Comparison of ENCODE assay signal across 18 mouse cellular contexts in the genomic region with DNA sequence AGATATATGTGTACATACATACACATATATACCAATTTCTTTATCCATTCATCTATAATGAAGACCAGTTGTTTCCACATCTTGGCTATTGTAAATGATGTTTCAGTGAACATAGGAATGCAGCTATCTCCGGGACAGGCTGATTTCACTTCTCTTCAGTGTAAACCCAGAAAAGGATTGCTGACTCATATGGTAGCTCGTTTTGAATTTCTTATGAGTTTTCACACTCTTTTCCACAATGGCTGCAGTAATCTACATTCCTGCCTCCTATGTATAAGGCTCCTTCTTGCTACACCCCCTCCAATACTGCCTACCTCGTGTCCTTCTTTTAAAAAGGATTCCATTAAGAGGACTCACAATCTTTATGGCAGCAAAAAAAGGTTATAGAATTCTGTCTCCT.
"Had no signal": no experiment of that assay in that cellular context is flagged by ENCODE, and none has a peak within 500 bp of the region (broad histone marks: within the 10 kb centered on the region; RNA-seq: fewer than 3 reads in every experiment).

No protein-coding gene starts in this region.

- H3K9ac ChIP-seq: liver, embryonic 13.5 days; liver, embryonic 15.5 days; liver, postnatal 0 days; lung, embryonic 15.5 days; midbrain, embryonic 13.5 days; midbrain, embryonic 15.5 days; neural tube, embryonic 12.5 days had no signal

- H3K27me3 ChIP-seq: liver, embryonic 13.5 days; liver, embryonic 15.5 days; lung, embryonic 15.5 days; neural tube, embryonic 12.5 days had no signal

- ATAC-seq: liver, postnatal 0 days; lung, postnatal 0 days; midbrain, embryonic 13.5 days; midbrain, embryonic 15.5 days had no signal

- H3K36me3 ChIP-seq: liver, embryonic 13.5 days; liver, embryonic 15.5 days; lung, embryonic 15.5 days; midbrain, embryonic 13.5 days; midbrain, embryonic 15.5 days; neural tube, embryonic 12.5 days had no signal

- H3K4me3 ChIP-seq: liver, embryonic 13.5 days; liver, embryonic 15.5 days; lung, embryonic 15.5 days; megakaryocyte, embryonic 14.5 days; midbrain, embryonic 13.5 days; midbrain, embryonic 15.5 days; neural tube, embryonic 12.5 days had no signal

- H3K9me3 ChIP-seq: liver, embryonic 13.5 days; liver, embryonic 15.5 days; lung, embryonic 15.5 days; midbrain, embryonic 13.5 days; midbrain, embryonic 15.5 days; neural tube, embryonic 12.5 days had no signal

- DNase-seq: liver, embryonic 13.5 days; liver, postnatal 0 days; lung, adult 2 months; lung, postnatal 14 days; lung, postnatal 36 days; right cerebral cortex, postnatal 25 days; thymus, adult 2 months; thymus, postnatal 25 days; thymus, postnatal 4 days had no signal

- H3K4me1 ChIP-seq: liver, embryonic 13.5 days; liver, embryonic 15.5 days; lung, embryonic 15.5 days; midbrain, embryonic 13.5 days; midbrain, embryonic 15.5 days; neural tube, embryonic 12.5 days had no signal

- H3K27ac ChIP-seq: liver, embryonic 13.5 days; liver, embryonic 15.5 days; lung, embryonic 15.5 days; macrophage; midbrain, embryonic 13.5 days; midbrain, embryonic 15.5 days; neural tube, embryonic 12.5 days had no signal

- H3K4me2 ChIP-seq: liver, embryonic 13.5 days; liver, embryonic 15.5 days; lung, embryonic 15.5 days; midbrain, embryonic 11.5 days; midbrain, embryonic 13.5 days; midbrain, embryonic 15.5 days; neural tube, embryonic 12.5 days had no signal
